Mouse (Mus musculus) limb, embryonic 13.5 days (tissue): ENCODE measurements around the gene Nlrc4. TPM values are rescaled to one million over a fixed set of nuclear protein-coding genes. Genes with fewer than 3 reads are reported as not detected.
"Not testable (repeated sequence)": the region's sequence is repeated elsewhere in the genome, so short reads cannot be mapped to it uniquely, and the experiment has no call there.

Source experiments
- ATAC-seq: fragments of 200-750 bp; cut with Nextera tagmentation; 2 replicates; pipeline ENCODE4 v1.8.0; 2017; ENCODE audit warnings: low read depth, moderate number of reproducible peaks, moderate TSS enrichment; ENCODE audit not compliant: low FRiP score
- H3K27ac ChIP-seq: fragments of 300-500 bp; sonication (generic); 2 replicates; pipeline ENCODE4 v1.5.1; 2015; ENCODE audit warnings: inconsistent platforms, mild to moderate bottlenecking, moderate library complexity
- H3K27me3 ChIP-seq: fragments of 300-500 bp; sonication (generic); 2 replicates; pipeline ENCODE4 v1.6.1; 2015; ENCODE audit warnings: mild to moderate bottlenecking, inconsistent platforms
- H3K36me3 ChIP-seq: fragments of 300-500 bp; sonication (generic); 2 replicates; pipeline ENCODE4 v1.6.1; 2015; ENCODE audit warnings: inconsistent platforms, mild to moderate bottlenecking, moderate library complexity
- H3K4me1 ChIP-seq: fragments of 300-500 bp; sonication (generic); 2 replicates; pipeline ENCODE4 v1.6.1; 2015; ENCODE audit warnings: inconsistent platforms
- H3K4me2 ChIP-seq: fragments of 300-500 bp; sonication (generic); replicated peaks from 2 replicates; pipeline ENCODE4 v1.6.1; 2015; ENCODE audit warnings: inconsistent platforms, mild to moderate bottlenecking, moderate library complexity
- H3K4me3 ChIP-seq: fragments of 300-500 bp; sonication (generic); 2 replicates; pipeline ENCODE4 v1.5.1; 2015; ENCODE audit warnings: moderate library complexity, mild to moderate bottlenecking, inconsistent platforms
- H3K9ac ChIP-seq: fragments of 300-500 bp; sonication (generic); 2 replicates; pipeline ENCODE4 v1.6.1; 2015; ENCODE audit warnings: mild to moderate bottlenecking, inconsistent platforms
- H3K9me3 ChIP-seq: fragments of 300-500 bp; sonication (generic); 2 replicates; pipeline ENCODE4 v1.6.1; 2016; ENCODE audit warnings: inconsistent platforms
- WGBS: fragments of 180-500 bp; shearing (Covaris S2); methylation state at CpG from one replicate; pipeline ENCODE4 v1.1.7; 2015; 5-methylcytosine and 5-hydroxymethylcytosine counted together
- polyA plus RNA-seq: library from polyadenylated mRNA; unstranded; fragments of >200 nt; fragmentation: Nextera tagmentation; extraction: Ambion mirVana; gene quantifications from 2 replicates; pipeline ENCODE4 v1.2.1, GENCODE M21; 2015

Nlrc4 gene
- polyA plus RNA-seq: 0.34 and 0.37 TPM in 2 replicates

DNA sequence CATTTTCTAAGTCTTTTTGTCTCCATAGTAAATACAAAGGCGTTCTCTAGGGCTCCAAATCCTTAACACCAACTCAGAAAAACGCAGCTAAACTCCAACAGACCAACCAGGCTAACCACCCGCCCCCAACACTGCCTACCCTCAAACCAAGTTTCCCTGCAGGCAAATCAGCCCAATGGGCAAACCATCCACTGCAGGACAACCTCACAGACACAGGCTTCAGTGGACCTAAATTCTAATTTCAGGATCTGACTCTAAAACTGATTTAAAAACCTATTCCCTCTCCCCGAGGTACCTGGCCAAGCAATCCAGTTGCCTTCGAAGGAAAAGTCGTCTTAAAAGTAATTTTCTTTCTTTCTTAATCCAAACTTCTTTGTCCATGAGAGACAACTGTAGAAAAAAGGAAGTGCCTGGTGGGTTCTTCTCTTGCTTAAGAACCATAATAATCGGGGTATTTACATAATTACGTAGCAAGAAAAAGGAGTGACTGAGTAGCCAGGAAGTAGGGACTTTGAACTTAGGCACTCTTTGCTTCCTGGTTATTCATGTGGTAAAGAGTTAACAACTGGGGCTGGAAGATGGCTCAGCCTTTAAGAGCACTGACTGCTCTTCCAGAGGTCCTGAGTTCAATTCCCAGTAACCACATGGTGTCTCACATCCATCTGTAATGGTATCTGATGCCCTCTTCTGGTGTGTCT is at the start of gene Nlrc4:
Nlrc4 (minus strand) TSS at position 432 of the 698 bp plus-strand sequence.
- H3K9me3 ChIP-seq: no peaks in the 10 kb centered on the region; the same call in 1 of the 2 replicates
- ATAC-seq: no peak
- H3K27me3 ChIP-seq: no peaks in the 10 kb centered on the region
- no peaks in the 10 kb centered on the region for H3K36me3 ChIP-seq
- no peak within 1 kb of the TSS for H3K4me3 ChIP-seq
- no peak within 1 kb of the TSS for H3K27ac ChIP-seq
- H3K9ac ChIP-seq: no peak within 1 kb of the TSS
- no peak within 1 kb of the TSS for H3K4me2 ChIP-seq
- 62% methylated on average over 8 of the region's 8 CpGs for WGBS
- H3K4me1 ChIP-seq: no peaks in the 10 kb centered on the region

DNA sequence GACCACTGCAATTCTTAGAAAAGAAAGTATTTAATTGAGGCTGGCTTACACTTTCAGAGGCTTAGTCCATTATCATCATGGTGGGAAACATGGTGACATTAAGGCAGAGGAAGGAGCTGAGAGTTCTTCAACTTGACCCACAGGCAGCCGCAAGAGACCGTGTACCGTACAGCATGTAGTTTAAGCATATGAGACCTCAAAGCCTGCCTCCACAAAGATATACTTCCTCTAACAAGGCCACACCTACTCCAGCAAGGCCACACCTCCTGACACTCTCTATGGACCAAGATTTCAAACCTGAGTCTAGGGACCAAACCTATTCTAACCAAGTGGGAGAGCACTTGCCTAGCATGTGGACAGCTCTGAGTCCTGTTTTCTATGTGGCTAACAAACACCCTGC is 49.7 kb upstream of the Nlrc4 start:
- 90% methylated on average over 3 of the region's 3 CpGs for WGBS
- no peak overlapping the region for H3K9ac ChIP-seq

GRCm38 (mm10) chr17:74507934-74508333 is 49.0 kb upstream of the Nlrc4 start:
- H3K27me3 ChIP-seq: no peaks in the 10 kb centered on the region
- H3K36me3 ChIP-seq: no peaks in the 10 kb centered on the region
- no peaks in the 10 kb centered on the region for H3K9me3 ChIP-seq
- no peak for ATAC-seq
- H3K27ac ChIP-seq: no peak overlapping the region
- no peak overlapping the region for H3K4me2 ChIP-seq
- no peak overlapping the region for H3K4me3 ChIP-seq
- H3K4me1 ChIP-seq: no peaks in the 10 kb centered on the region
- H3K9ac ChIP-seq: no peak overlapping the region
- 74% methylated on average over 2 of the region's 2 CpGs for WGBS

More for the DNA sequence above, 49.7 kb upstream of the Nlrc4 start:
- no peaks in the 10 kb centered on the region for H3K27me3 ChIP-seq
- no peak overlapping the region for H3K27ac ChIP-seq
- H3K9me3 ChIP-seq: no peaks in the 10 kb centered on the region
- H3K36me3 ChIP-seq: no peaks in the 10 kb centered on the region
- H3K4me2 ChIP-seq: no peak overlapping the region
- H3K4me1 ChIP-seq: no peaks in the 10 kb centered on the region
- no peak overlapping the region for H3K4me3 ChIP-seq
- no peak for ATAC-seq

DNA sequence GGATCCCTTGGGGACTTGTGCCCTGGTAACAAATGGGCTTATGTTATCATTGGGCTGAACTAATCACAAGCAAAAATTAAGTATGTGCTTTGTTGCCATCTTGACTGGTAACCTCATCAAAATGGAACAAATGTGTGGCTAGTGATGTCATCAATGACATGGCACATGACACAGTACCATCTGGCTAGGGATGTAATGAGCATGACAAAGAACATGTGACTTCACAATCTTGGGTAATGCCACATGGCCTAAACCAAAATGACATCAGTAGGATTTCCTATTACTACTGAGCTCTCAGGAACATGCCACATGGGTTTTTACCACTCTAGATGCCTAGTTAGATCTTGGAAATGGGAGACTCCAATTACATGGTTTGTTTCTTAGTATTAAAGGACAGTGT is 42.1 kb upstream of the Nlrc4 start:
- Histone ChIP-seq H3K9me3 (no peaks in the 10 kb centered on the region), H3K36me3 (peaks cover 41% of the 10 kb centered on the region), H3K4me3 (no peak overlapping the region), H3K4me2 (no peak overlapping the region), H3K27me3 (no peaks in the 10 kb centered on the region), H3K27ac (no peak overlapping the region), H3K9ac (no peak overlapping the region), H3K4me1 (no peaks in the 10 kb centered on the region)
- no peak for ATAC-seq

DNA sequence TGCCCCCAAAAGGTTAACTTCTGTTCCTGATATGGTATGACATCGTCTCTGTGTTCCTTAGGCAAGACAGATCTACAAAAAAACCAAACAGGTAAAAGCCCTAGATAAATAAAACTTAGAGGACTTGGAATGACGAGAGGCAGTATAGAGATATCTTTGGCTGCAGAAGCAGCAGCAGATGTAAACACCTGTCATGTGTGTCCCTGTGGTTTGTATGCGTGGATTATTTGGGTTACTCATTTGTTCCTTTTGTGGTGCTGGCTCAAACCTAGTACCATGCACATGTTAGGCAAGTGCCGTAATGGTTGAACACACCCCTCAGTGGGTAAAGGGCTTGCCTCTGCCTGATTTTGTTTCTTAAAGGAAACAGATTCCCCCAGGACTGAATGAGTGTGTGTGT is 41.3 kb upstream of the Nlrc4 start:
- H3K4me3 ChIP-seq: no peak overlapping the region
- no peaks in the 10 kb centered on the region for H3K27me3 ChIP-seq
- H3K27ac ChIP-seq: no peak overlapping the region
- peaks cover 47% of the 10 kb centered on the region for H3K36me3 ChIP-seq
- H3K9ac ChIP-seq: no peak overlapping the region
- 90% methylated on average over 4 of the region's 4 CpGs for WGBS
- no peak overlapping the region for H3K4me2 ChIP-seq
- no peak for ATAC-seq
- H3K4me1 ChIP-seq: no peaks in the 10 kb centered on the region
- no peaks in the 10 kb centered on the region for H3K9me3 ChIP-seq

DNA sequence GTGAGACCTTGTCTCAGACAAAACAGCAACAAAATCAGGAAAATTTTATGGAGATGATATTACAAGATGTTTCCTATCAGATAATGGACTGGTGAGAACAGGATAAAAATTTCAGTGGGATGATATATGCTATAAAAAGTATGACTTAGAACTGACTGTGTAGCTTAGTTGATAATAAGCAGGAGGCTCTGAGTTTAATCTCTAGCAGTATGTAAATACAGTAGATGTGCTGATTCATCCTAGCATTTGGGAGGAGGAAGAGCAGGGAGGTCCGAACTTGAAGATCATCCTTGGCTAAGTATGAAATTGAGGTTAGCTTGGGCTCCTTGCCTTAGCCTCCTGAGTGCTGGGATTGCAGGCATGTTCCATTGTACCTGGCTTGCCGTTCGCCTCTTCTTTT is 32.6 kb upstream of the Nlrc4 start:
- H3K36me3 ChIP-seq: peaks cover 35% of the 10 kb centered on the region
- no peak overlapping the region for H3K4me3 ChIP-seq
- no peak for ATAC-seq
- WGBS: 95% methylated on average over 3 of the region's 3 CpGs
- H3K4me2 ChIP-seq: no peak overlapping the region
- no peaks in the 10 kb centered on the region for H3K27me3 ChIP-seq
- H3K27ac ChIP-seq: no peak overlapping the region
- no peaks in the 10 kb centered on the region for H3K9me3 ChIP-seq
- no peak overlapping the region for H3K9ac ChIP-seq
- peaks cover 5% of the 10 kb centered on the region for H3K4me1 ChIP-seq

GRCm38 (mm10) chr17:74489901-74490220 is 30.9 kb upstream of the Nlrc4 start:
- H3K4me3 ChIP-seq: peak overlapping the region; percentile 98
- no peak for ATAC-seq
- peak overlapping the region; percentile 79 for H3K27ac ChIP-seq
- peak overlapping the region; percentile 95 for H3K9ac ChIP-seq
- H3K27me3 ChIP-seq: no peaks in the 10 kb centered on the region
- H3K4me1 ChIP-seq: peaks cover 5% of the 10 kb centered on the region
- H3K9me3 ChIP-seq: no peaks in the 10 kb centered on the region
- peak overlapping the region; percentile 69 for H3K4me2 ChIP-seq
- WGBS: under 1% methylated on average over 12 of the region's 12 CpGs
- H3K36me3 ChIP-seq: peaks cover 26% of the 10 kb centered on the region

- peak; percentile 99 for ATAC-seq
- 4% methylated on average over 58 of the region's 58 CpGs for WGBS
Observed at GRCm38 (mm10) chr17:74489024-74489900, 30.3 kb upstream of the Nlrc4 start, which contains the start of gene Yipf4. TSS of gene Yipf4 (plus strand) at chr17:74489493.

GRCm38 (mm10) chr17:74480361-74481069 is 21.6 kb upstream of the Nlrc4 start:
- no peaks in the 10 kb centered on the region for H3K4me1 ChIP-seq
- WGBS: 86% methylated on average over 14 of the region's 14 CpGs
- no peaks in the 10 kb centered on the region for H3K9me3 ChIP-seq
- no peak for ATAC-seq
- H3K27ac ChIP-seq: no peak overlapping the region
- no peaks in the 10 kb centered on the region for H3K36me3 ChIP-seq
- H3K4me3 ChIP-seq: no peak overlapping the region
- H3K9ac ChIP-seq: no peak overlapping the region
- H3K4me2 ChIP-seq: no peak overlapping the region
- no peaks in the 10 kb centered on the region for H3K27me3 ChIP-seq

More at GRCm38 (mm10) chr17:74489024-74489900, 30.3 kb upstream of the Nlrc4 start, which contains the start of gene Yipf4:
- H3K4me1 ChIP-seq: peaks cover 5% of the 10 kb centered on the region
- H3K4me2 ChIP-seq: peak within 1 kb of the TSS; percentile 69
- peaks cover 20% of the 10 kb centered on the region for H3K36me3 ChIP-seq
- peak within 1 kb of the TSS; percentile 95 for H3K9ac ChIP-seq
- no peaks in the 10 kb centered on the region for H3K9me3 ChIP-seq
- H3K4me3 ChIP-seq: peak within 1 kb of the TSS; percentile 98
- peak within 1 kb of the TSS; percentile 79 for H3K27ac ChIP-seq
- no peaks in the 10 kb centered on the region for H3K27me3 ChIP-seq

GRCm38 (mm10) chr17:74470133-74470532 is 11.2 kb upstream of the Nlrc4 start:
- not testable (repeated sequence) for H3K27me3 ChIP-seq, H3K9ac ChIP-seq, ATAC-seq, H3K4me1 ChIP-seq, H3K9me3 ChIP-seq, H3K4me3 ChIP-seq, H3K36me3 ChIP-seq, H3K4me2 ChIP-seq, H3K27ac ChIP-seq
- 83% methylated on average over 6 of the region's 6 CpGs for WGBS

DNA sequence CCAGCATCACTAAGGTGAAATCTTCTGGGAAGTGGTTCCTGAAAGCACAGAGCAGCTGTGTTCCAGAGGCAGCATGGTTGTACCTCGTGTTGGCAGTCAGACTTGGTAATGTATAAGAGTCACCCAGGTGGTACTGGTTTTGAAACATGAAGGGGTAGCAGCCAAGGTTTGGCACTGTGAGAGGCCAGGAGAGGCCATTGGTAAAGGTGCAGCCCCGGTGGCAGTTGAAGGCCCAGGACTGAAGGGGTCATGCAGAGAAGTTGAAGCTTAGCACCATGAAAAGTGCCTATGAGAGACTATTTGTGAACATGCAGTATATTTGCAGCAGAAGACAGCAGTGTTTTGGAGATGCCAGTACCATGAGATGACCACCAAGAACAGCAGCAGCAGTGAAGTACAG is 9.0 kb upstream of the Nlrc4 start:
- H3K4me1 ChIP-seq, H3K4me2 ChIP-seq, ATAC-seq, H3K9ac ChIP-seq, H3K9me3 ChIP-seq, H3K27me3 ChIP-seq, H3K36me3 ChIP-seq, H3K4me3 ChIP-seq, H3K27ac ChIP-seq: not testable (repeated sequence)
- WGBS: 84% methylated on average over 2 of the region's 2 CpGs

- no peaks in the 10 kb centered on the region for H3K36me3 ChIP-seq
- no peaks in the 10 kb centered on the region for H3K4me1 ChIP-seq
- no peaks in the 10 kb centered on the region for H3K9me3 ChIP-seq
- no peak overlapping the region for H3K27ac ChIP-seq
- no peak overlapping the region for H3K4me3 ChIP-seq
- no peaks in the 10 kb centered on the region for H3K27me3 ChIP-seq
- no peak overlapping the region for H3K4me2 ChIP-seq
- no peak overlapping the region for H3K9ac ChIP-seq
- no peak for ATAC-seq
Observed at GRCm38 (mm10) chr17:74463510-74463909, 4.6 kb upstream of the Nlrc4 start.
